Mouse (Mus musculus): ENCODE measurements at regions not wholly inside any gene's neighbourhood (a gene's known extent, or its start where the extent isn't known, plus 50 kb on each side); places are given as distances from the start of the nearest gene placed in this dataset.

GRCm38 (mm10) chr3:39637924-39638323, 751.2 kb downstream of the Fat4 start:
- H3K27me3 ChIP-seq (replicated peaks; ENCODE audit: control insufficient read depth, insufficient read depth, low read length) = no peaks in the 10 kb centered on the region
- no peaks in the 10 kb centered on the region for H3K36me3 ChIP-seq (ENCODE audit: control insufficient read depth, insufficient read depth, low read length)
- H3K4me3 ChIP-seq (ENCODE audit: low read length) = no peak overlapping the region
- H3K9me3 ChIP-seq (ENCODE audit: control insufficient read depth, low read length) = no peaks in the 10 kb centered on the region
- peak; percentile 69 for ATAC-seq
- peak overlapping the region; percentile 31; the same call in 1 of the 2 replicates for H3K27ac ChIP-seq (ENCODE audit: low read depth, low read length)
- no peak overlapping the region for H3K4me2 ChIP-seq (ENCODE audit: low read length)
- H3K9ac ChIP-seq (ENCODE audit: low read depth, low read length) = no peak overlapping the region
- no peaks in the 10 kb centered on the region for H3K4me1 ChIP-seq (ENCODE audit: control insufficient read depth, insufficient read depth, low read depth, low read length)
- WGBS = 60% methylated on average over 5 of the region's 5 CpGs

GRCm38 (mm10) chr3:39643194-39643593, 756.5 kb downstream of the Fat4 start:
- Histone ChIP-seq H3K27ac (ENCODE audit: low read depth, low read length) (no peak overlapping the region), H3K9ac (ENCODE audit: low read depth, low read length) (no peak overlapping the region), H3K27me3 (replicated peaks; ENCODE audit: control insufficient read depth, insufficient read depth, low read length) (no peaks in the 10 kb centered on the region), H3K4me1 (ENCODE audit: control insufficient read depth, insufficient read depth, low read depth, low read length) (no peaks in the 10 kb centered on the region), H3K36me3 (ENCODE audit: control insufficient read depth, insufficient read depth, low read length) (no peaks in the 10 kb centered on the region), H3K4me3 (ENCODE audit: low read length) (no peak overlapping the region), H3K9me3 (ENCODE audit: control insufficient read depth, low read length) (no peaks in the 10 kb centered on the region), H3K4me2 (ENCODE audit: low read length) (no peak overlapping the region)
- no peak for ATAC-seq
- WGBS = 81% methylated on average over 3 of the region's 3 CpGs

GRCm38 (mm10) chr3:39666817-39667216, 780.1 kb downstream of the Fat4 start:
- no peaks in the 10 kb centered on the region for H3K4me1 ChIP-seq (ENCODE audit: control insufficient read depth, insufficient read depth, low read depth, low read length)
- no peaks in the 10 kb centered on the region for H3K27me3 ChIP-seq (replicated peaks; ENCODE audit: control insufficient read depth, insufficient read depth, low read length)
- no peaks in the 10 kb centered on the region for H3K9me3 ChIP-seq (ENCODE audit: control insufficient read depth, low read length)
- H3K9ac ChIP-seq (ENCODE audit: low read depth, low read length) = no peak overlapping the region
- no peak overlapping the region for H3K4me3 ChIP-seq (ENCODE audit: low read length)
- no peak overlapping the region for H3K27ac ChIP-seq (ENCODE audit: low read depth, low read length)
- WGBS = 80% methylated on average over 3 of the region's 3 CpGs
- no peak for ATAC-seq
- no peak overlapping the region for H3K4me2 ChIP-seq (ENCODE audit: low read length)
- H3K36me3 ChIP-seq (ENCODE audit: control insufficient read depth, insufficient read depth, low read length) = no peaks in the 10 kb centered on the region

GRCm38 (mm10) chr3:39669145-39669544, 782.4 kb downstream of the Fat4 start:
- Histone ChIP-seq H3K36me3 (ENCODE audit: control insufficient read depth, insufficient read depth, low read length) (no peaks in the 10 kb centered on the region), H3K27me3 (replicated peaks; ENCODE audit: control insufficient read depth, insufficient read depth, low read length) (no peaks in the 10 kb centered on the region), H3K4me3 (ENCODE audit: low read length) (no peak overlapping the region), H3K4me1 (ENCODE audit: control insufficient read depth, insufficient read depth, low read depth, low read length) (peaks cover 2% of the 10 kb centered on the region; the same call in 1 of the 2 replicates), H3K9me3 (ENCODE audit: control insufficient read depth, low read length) (no peaks in the 10 kb centered on the region), H3K27ac (ENCODE audit: low read depth, low read length) (no peak overlapping the region), H3K4me2 (ENCODE audit: low read length) (no peak overlapping the region), H3K9ac (ENCODE audit: low read depth, low read length) (no peak overlapping the region)
- no peak for ATAC-seq
- WGBS = 74% methylated on average over 1 of the region's 1 CpGs

- H3K36me3 ChIP-seq (ENCODE audit: control insufficient read depth, insufficient read depth, low read length) = no peaks in the 10 kb centered on the region
- H3K4me2 ChIP-seq (ENCODE audit: low read length) = no peak overlapping the region
- WGBS = 75% methylated on average over 7 of the region's 7 CpGs
- H3K27ac ChIP-seq (ENCODE audit: low read depth, low read length) = no peak overlapping the region
- no peak for ATAC-seq
- H3K9ac ChIP-seq (ENCODE audit: low read depth, low read length) = no peak overlapping the region
- H3K4me3 ChIP-seq (ENCODE audit: low read length) = no peak overlapping the region
- H3K27me3 ChIP-seq (replicated peaks; ENCODE audit: control insufficient read depth, insufficient read depth, low read length) = no peaks in the 10 kb centered on the region
- peaks cover 2% of the 10 kb centered on the region; the same call in 1 of the 2 replicates for H3K4me1 ChIP-seq (ENCODE audit: control insufficient read depth, insufficient read depth, low read depth, low read length)
- H3K9me3 ChIP-seq (ENCODE audit: control insufficient read depth, low read length) = no peaks in the 10 kb centered on the region
Measured at GRCm38 (mm10) chr3:39673997-39674396, 787.3 kb downstream of the Fat4 start.

- no peak for ATAC-seq
- Histone ChIP-seq H3K4me1 (ENCODE audit: control insufficient read depth, insufficient read depth, low read depth, low read length) (peaks cover 2% of the 10 kb centered on the region; the same call in 1 of the 2 replicates), H3K4me3 (ENCODE audit: low read length) (no peak overlapping the region), H3K27ac (ENCODE audit: low read depth, low read length) (no peak overlapping the region), H3K27me3 (replicated peaks; ENCODE audit: control insufficient read depth, insufficient read depth, low read length) (no peaks in the 10 kb centered on the region), H3K9ac (ENCODE audit: low read depth, low read length) (no peak overlapping the region), H3K36me3 (ENCODE audit: control insufficient read depth, insufficient read depth, low read length) (no peaks in the 10 kb centered on the region), H3K4me2 (ENCODE audit: low read length) (no peak overlapping the region), H3K9me3 (ENCODE audit: control insufficient read depth, low read length) (no peaks in the 10 kb centered on the region)
- 90% methylated on average over 10 of the region's 10 CpGs for WGBS
Measured at GRCm38 (mm10) chr3:39674927-39675326, 788.2 kb downstream of the Fat4 start.

- H3K36me3 ChIP-seq (ENCODE audit: control insufficient read depth, insufficient read depth, low read length) = no peaks in the 10 kb centered on the region
- no peaks in the 10 kb centered on the region for H3K27me3 ChIP-seq (replicated peaks; ENCODE audit: control insufficient read depth, insufficient read depth, low read length)
- 97% methylated on average over 1 of the region's 1 CpGs for whole genome bisulfite sequencing
- no peak overlapping the region for H3K9ac ChIP-seq (ENCODE audit: low read depth, low read length)
- no peaks in the 10 kb centered on the region for H3K4me1 ChIP-seq (ENCODE audit: control insufficient read depth, insufficient read depth, low read depth, low read length)
- peaks cover 4% of the 10 kb centered on the region for H3K9me3 ChIP-seq (ENCODE audit: control insufficient read depth, low read length)
- H3K4me3 ChIP-seq (ENCODE audit: low read length) = no peak overlapping the region
- ATAC-seq = no peak
- H3K4me2 ChIP-seq (ENCODE audit: low read length) = no peak overlapping the region
- H3K27ac ChIP-seq (ENCODE audit: low read depth, low read length) = no peak overlapping the region
Measured at GRCm38 (mm10) chr3:39705610-39706009, 818.9 kb downstream of the Fat4 start.

GRCm38 (mm10) chr3:39712795-39713709, 818.0 kb upstream of the Intu start:
- H3K36me3 ChIP-seq (ENCODE audit: control insufficient read depth, insufficient read depth, low read length) = no peaks in the 10 kb centered on the region
- ATAC-seq = no peak
- no peak overlapping the region for H3K9ac ChIP-seq (ENCODE audit: low read depth, low read length)
- WGBS = 72% methylated on average over 13 of the region's 13 CpGs
- no peak overlapping the region for H3K27ac ChIP-seq (ENCODE audit: low read depth, low read length)
- H3K4me1 ChIP-seq (ENCODE audit: control insufficient read depth, insufficient read depth, low read depth, low read length) = no peaks in the 10 kb centered on the region
- no peaks in the 10 kb centered on the region for H3K27me3 ChIP-seq (replicated peaks; ENCODE audit: control insufficient read depth, insufficient read depth, low read length)
- H3K4me2 ChIP-seq (ENCODE audit: low read length) = no peak overlapping the region
- no peak overlapping the region for H3K4me3 ChIP-seq (ENCODE audit: low read length)
- H3K9me3 ChIP-seq (ENCODE audit: control insufficient read depth, low read length) = no peaks in the 10 kb centered on the region; the same call in 1 of the 2 replicates

GRCm38 (mm10) chr3:39714056-39714592, 817.0 kb upstream of the Intu start:
- WGBS = 63% methylated on average over 5 of the region's 5 CpGs
- Histone ChIP-seq H3K27ac (ENCODE audit: low read depth, low read length) (no peak overlapping the region), H3K36me3 (ENCODE audit: control insufficient read depth, insufficient read depth, low read length) (no peaks in the 10 kb centered on the region), H3K4me1 (ENCODE audit: control insufficient read depth, insufficient read depth, low read depth, low read length) (no peaks in the 10 kb centered on the region), H3K9ac (ENCODE audit: low read depth, low read length) (no peak overlapping the region), H3K4me3 (ENCODE audit: low read length) (no peak overlapping the region), H3K9me3 (ENCODE audit: control insufficient read depth, low read length) (no peaks in the 10 kb centered on the region; the same call in 1 of the 2 replicates), H3K4me2 (ENCODE audit: low read length) (no peak overlapping the region), H3K27me3 (replicated peaks; ENCODE audit: control insufficient read depth, insufficient read depth, low read length) (no peaks in the 10 kb centered on the region)
- ATAC-seq = 0 out of 2 replicates have a peak, but pooled peaks have one; percentile 27

Measured in hindbrain, embryonic 16.5 days (tissue).